ENCODE assay signal across 19 mouse cellular contexts in the genomic region with DNA sequence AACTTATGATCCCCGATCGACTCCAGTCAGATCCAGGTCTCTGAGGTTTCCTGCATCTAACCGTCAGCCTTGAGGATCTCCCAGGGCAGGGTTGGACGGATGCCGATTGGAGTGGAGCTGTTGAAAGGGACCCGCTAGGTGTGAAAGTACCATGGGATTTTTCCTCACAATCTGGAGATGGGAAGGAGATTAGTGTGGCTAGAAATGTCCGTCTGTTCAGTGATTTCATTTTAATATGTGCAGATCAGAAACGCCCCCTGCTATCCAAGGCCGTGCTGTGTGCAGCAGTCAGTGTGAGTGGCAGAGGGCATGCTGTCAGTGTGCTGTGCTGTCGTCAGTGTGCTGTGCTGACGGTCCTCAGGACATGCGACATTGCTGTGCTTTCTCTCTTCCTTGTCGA.
DNase-seq lines count a peak whose midpoint lies in the region; ATAC-seq and TF ChIP-seq lines count a peak whose summit lies in the region.
"Had no signal": no experiment of that assay in that cellular context is flagged by ENCODE, and none has a peak within 500 bp of the region (broad histone marks: within the 10 kb centered on the region; RNA-seq: fewer than 3 reads in every experiment).

No protein-coding gene starts in this region.

- H3K27me3 ChIP-seq in forebrain, embryonic 16.5 days (replicated peaks; ENCODE audit: control insufficient read depth, insufficient read depth, low read length) = no peaks in the 10 kb centered on the region
- H3K27me3 ChIP-seq in forebrain, embryonic 10.5 days (ENCODE audit: poor library complexity, severe bottlenecking) = no peaks in the 10 kb centered on the region
- H3K27me3 ChIP-seq in megakaryocyte, embryonic 14.5 days (replicated peaks) = peaks cover 1% of the 10 kb centered on the region
- H3K27me3 ChIP-seq in lung, postnatal 0 days (replicated peaks; ENCODE audit: insufficient read depth, low read length) = no peaks in the 10 kb centered on the region
- H3K27me3 ChIP-seq: forebrain, embryonic 15.5 days; lung, embryonic 15.5 days; midbrain, embryonic 15.5 days had no signal

- peak; percentile 26 for DNase-seq in adrenal gland, postnatal 10 days
- no peak for DNase-seq in adrenal gland, adult 8-10 months
- DNase-seq in forebrain, embryonic 10.5 days (ENCODE audit: extremely low spot score, low spot score) = no peak
- DNase-seq in cerebellum, postnatal 14 days = peak; percentile 78 to 90
- DNase-seq in lung, postnatal 0 days (ENCODE audit: low spot score) = no peak
- DNase-seq: gastrocnemius, postnatal 36 days; kidney, adult 18-20 months had no signal

- TF ChIP-seq EP300 in lung, postnatal 0 days (IDR thresholded peaks at IDR 0.05) = no peak

- WGBS in forebrain, embryonic 16.5 days = 76% methylated on average over 13 of the region's 13 CpGs
- WGBS in forebrain, embryonic 10.5 days = 90% methylated on average over 13 of the region's 13 CpGs
- WGBS in lung, postnatal 0 days = 83% methylated on average over 13 of the region's 13 CpGs

- no peaks in the 10 kb centered on the region for H3K9me3 ChIP-seq in forebrain, embryonic 16.5 days (ENCODE audit: control insufficient read depth, low read length)
- H3K9me3 ChIP-seq in forebrain, embryonic 10.5 days = no peaks in the 10 kb centered on the region
- no peaks in the 10 kb centered on the region for H3K9me3 ChIP-seq in megakaryocyte, embryonic 14.5 days
- H3K9me3 ChIP-seq in lung, postnatal 0 days (ENCODE audit: low read length) = no peaks in the 10 kb centered on the region
- H3K9me3 ChIP-seq: embryonic facial prominence, embryonic 10.5 days; forebrain, embryonic 15.5 days; G1E; lung, embryonic 15.5 days; midbrain, embryonic 15.5 days had no signal

- H3K27ac ChIP-seq in forebrain, embryonic 16.5 days (ENCODE audit: low read length) = no peak overlapping the region
- H3K27ac ChIP-seq in forebrain, embryonic 10.5 days = no peak overlapping the region
- H3K27ac ChIP-seq in lung, postnatal 0 days (ENCODE audit: low read length) = no peak overlapping the region
- H3K27ac ChIP-seq: embryonic facial prominence, embryonic 10.5 days; forebrain, embryonic 15.5 days; kidney, postnatal 0 days; liver, embryonic 14.5 days; lung, embryonic 15.5 days; macrophage; midbrain, embryonic 15.5 days had no signal

- peaks cover 12% of the 10 kb centered on the region for H3K4me1 ChIP-seq in forebrain, embryonic 16.5 days (replicated peaks; ENCODE audit: control insufficient read depth, insufficient read depth, low read length)
- H3K4me1 ChIP-seq in forebrain, embryonic 10.5 days = no peaks in the 10 kb centered on the region
- peaks cover 34% of the 10 kb centered on the region for H3K4me1 ChIP-seq in megakaryocyte, embryonic 14.5 days
- peaks cover 6% of the 10 kb centered on the region; the same call in 1 of the 2 replicates for H3K4me1 ChIP-seq in lung, postnatal 0 days (ENCODE audit: insufficient read depth, low read depth, low read length)
- H3K4me1 ChIP-seq: embryonic facial prominence, embryonic 10.5 days; midbrain, embryonic 15.5 days had no signal

- H3K9ac ChIP-seq in forebrain, embryonic 16.5 days (replicated peaks; ENCODE audit: low read depth, low read length) = no peak overlapping the region
- no peak overlapping the region for H3K9ac ChIP-seq in lung, postnatal 0 days (replicated peaks; ENCODE audit: low read depth)
- H3K9ac ChIP-seq: forebrain, embryonic 15.5 days; liver, embryonic 14.5 days; lung, embryonic 15.5 days; midbrain, embryonic 15.5 days had no signal

- peaks cover 2% of the 10 kb centered on the region; the same call in 1 of the 2 replicates for H3K36me3 ChIP-seq in forebrain, embryonic 16.5 days (ENCODE audit: control insufficient read depth, insufficient read depth)
- peaks cover 59% of the 10 kb centered on the region for H3K36me3 ChIP-seq in forebrain, embryonic 10.5 days (replicated peaks)
- H3K36me3 ChIP-seq in megakaryocyte, embryonic 14.5 days (replicated peaks; ENCODE audit: low read length) = peaks cover 20% of the 10 kb centered on the region
- H3K36me3 ChIP-seq in lung, postnatal 0 days (ENCODE audit: insufficient read depth, low read length) = no peaks in the 10 kb centered on the region; the same call in 1 of the 2 replicates
- H3K36me3 ChIP-seq: forebrain, embryonic 15.5 days; G1E; midbrain, embryonic 15.5 days had no signal

- no peak overlapping the region for H3K4me2 ChIP-seq in forebrain, embryonic 16.5 days (ENCODE audit: low read length)
- H3K4me2 ChIP-seq in lung, postnatal 0 days (replicated peaks; ENCODE audit: low read depth, low read length) = no peak overlapping the region
- H3K4me2 ChIP-seq: forebrain, embryonic 15.5 days; lung, embryonic 15.5 days; midbrain, embryonic 15.5 days had no signal

- TF ChIP-seq CTCF in lung, postnatal 0 days (IDR thresholded peaks at IDR 0.05) = no peak

- no peak overlapping the region for H3K4me3 ChIP-seq in forebrain, embryonic 16.5 days (replicated peaks; ENCODE audit: low read length)
- H3K4me3 ChIP-seq in forebrain, embryonic 10.5 days = no peak overlapping the region
- peak overlapping the region; percentile 64 for H3K4me3 ChIP-seq in megakaryocyte, embryonic 14.5 days (replicated peaks)
- H3K4me3 ChIP-seq in lung, postnatal 0 days (ENCODE audit: low read depth, low read length) = no peak overlapping the region
- H3K4me3 ChIP-seq: embryonic facial prominence, embryonic 10.5 days; forebrain, embryonic 15.5 days; lung, embryonic 15.5 days; midbrain, embryonic 15.5 days had no signal

- peak; percentile 45; the same call in 1 of the 2 replicates for ATAC-seq in forebrain, embryonic 16.5 days
- no peak for ATAC-seq in megakaryocyte, adult 5-6 weeks (ENCODE audit: poor library complexity, severe bottlenecking)
- ATAC-seq in lung, postnatal 0 days = no peak
- ATAC-seq: activated CD4-positive, CD25-positive, alpha-beta regulatory T cell, adult 4 months; forebrain, embryonic 15.5 days; midbrain, embryonic 15.5 days had no signal

Comparison
In these comparisons a context has a peak if more than half of its experiments do, and no peak if none do; other contexts are left out.
1. DNase-seq: peak in adrenal gland, postnatal 10 days (single experiment) and cerebellum, postnatal 14 days (2 of 2); none in adrenal gland, adult 8-10 months (single experiment), forebrain, embryonic 10.5 days (single experiment) and lung, postnatal 0 days (single experiment).